Mouse (Mus musculus) hindbrain, postnatal 0 days (tissue): ENCODE measurements around the gene Speer4d. TPM values are rescaled to one million over a fixed set of nuclear protein-coding genes. Genes with fewer than 3 reads are reported as not detected.
"Not testable (repeated sequence)": the region's sequence is repeated elsewhere in the genome, so short reads cannot be mapped to it uniquely, and the experiment has no call there.

ENCODE experiments used
- ATAC-seq: fragments of 200-750 bp; cut with Nextera tagmentation; 2 replicates; pipeline ENCODE4 v1.8.0; 2017; ENCODE audit warnings: mild to moderate bottlenecking, moderate TSS enrichment, moderate library complexity
- DNase-seq: peaks from one replicate; pipeline ENCODE4 v3.0.0-alpha.2; 2015; ENCODE audit warnings: low spot score
- H3K27ac ChIP-seq: fragments of 300-500 bp; sonication (generic); 2 replicates; pipeline ENCODE4 v1.5.1; 2014; ENCODE audit warnings: mild to moderate bottlenecking
- H3K27me3 ChIP-seq: fragments of 300-500 bp; sonication (generic); 2 replicates; pipeline ENCODE4 v1.6.1; 2014; ENCODE audit warnings: low read length, mixed read lengths; ENCODE audit not compliant: insufficient read depth
- H3K36me3 ChIP-seq: fragments of 300-500 bp; sonication (generic); 2 replicates; pipeline ENCODE4 v1.6.1; 2014; ENCODE audit warnings: low read length, mixed read lengths; ENCODE audit not compliant: insufficient read depth
- H3K4me1 ChIP-seq: fragments of 300-500 bp; sonication (generic); 2 replicates; pipeline ENCODE4 v1.6.1; 2014; ENCODE audit warnings: antibody characterized with exemption, low read length, mixed read lengths; ENCODE audit not compliant: insufficient read depth
- H3K4me2 ChIP-seq: fragments of 300-500 bp; sonication (generic); 2 replicates; pipeline ENCODE4 v1.6.1; 2014; ENCODE audit warnings: low read depth, mild to moderate bottlenecking, low read length, moderate library complexity, mixed read lengths
- H3K4me3 ChIP-seq: fragments of 300-500 bp; sonication (generic); 2 replicates; pipeline ENCODE4 v1.5.1; 2014; ENCODE audit warnings: low read length
- H3K9ac ChIP-seq: fragments of 300-500 bp; sonication (generic); replicated peaks from 2 replicates; pipeline ENCODE4 v1.6.1; 2014; ENCODE audit warnings: mild to moderate bottlenecking, low read length, moderate library complexity, mixed read lengths
- H3K9me3 ChIP-seq: fragments of 300-500 bp; sonication (generic); 2 replicates; pipeline ENCODE4 v1.6.1; 2016; ENCODE audit warnings: low read length, mixed read lengths
- CTCF ChIP-seq: IDR thresholded peaks from 2 replicates; pipeline ENCODE4 v1.5.1; 2016; ENCODE audit warnings: antibody characterized with exemption, control low read depth, low read depth
- WGBS: fragments of 180-500 bp; shearing (Covaris S2); extraction: QIAGEN DNeasy Blood & Tissue Kit; methylation state at CpG from one replicate; pipeline ENCODE4 v1.1.7; 2014; 5-methylcytosine and 5-hydroxymethylcytosine counted together
- polyA plus RNA-seq: library from polyadenylated mRNA; unstranded; fragments of >200 nt; fragmentation: Nextera tagmentation; extraction: Ambion mirVana; gene quantifications from 2 replicates; pipeline ENCODE4 v1.2.1, GENCODE M21; 2015
- total RNA-seq: library from RNA; depleted of rRNA; stranded (reverse); fragments of >200 nt; gene quantifications from 2 replicates; pipeline ENCODE4 v1.2.3, GENCODE M21; 2014; rRNA removed

Gene Speer4d
- total RNA-seq: not detected in 2 replicates
- polyA plus RNA-seq: not detected in 2 replicates

- H3K4me3 ChIP-seq, DNase-seq, ATAC-seq, H3K9ac ChIP-seq, H3K9me3 ChIP-seq, H3K36me3 ChIP-seq, H3K4me1 ChIP-seq, H3K27me3 ChIP-seq, H3K4me2 ChIP-seq, H3K27ac ChIP-seq: not testable (repeated sequence)
- 60% methylated on average over 1 of the region's 1 CpGs for WGBS
Measured at GRCm38 (mm10) chr5:15618764-15619163, at the start of gene Speer4d. Gene Speer4d (plus strand): TSS chr5:15619064.

- H3K4me2 ChIP-seq, H3K9ac ChIP-seq, DNase-seq, ATAC-seq, H3K27ac ChIP-seq, H3K27me3 ChIP-seq, H3K4me1 ChIP-seq, H3K9me3 ChIP-seq, H3K4me3 ChIP-seq, H3K36me3 ChIP-seq: not testable (repeated sequence)
Measured at GRCm38 (mm10) chr5:15573735-15574134, 45.1 kb upstream of the Speer4d start.

- no CpG with 5 or more reads among the region's 1 CpGs for WGBS
- H3K4me1 ChIP-seq, H3K9ac ChIP-seq, ATAC-seq, H3K4me2 ChIP-seq, H3K36me3 ChIP-seq, H3K9me3 ChIP-seq, H3K27me3 ChIP-seq, H3K4me3 ChIP-seq, DNase-seq, H3K27ac ChIP-seq: not testable (repeated sequence)
Measured at GRCm38 (mm10) chr5:15577033-15577432, 41.8 kb upstream of the Speer4d start, which contains the start of gene Gm21083. Gene Gm21083 (plus strand): TSS chr5:15577333.

- not testable (repeated sequence) for H3K36me3 ChIP-seq, H3K4me2 ChIP-seq, H3K4me3 ChIP-seq, ATAC-seq, H3K27me3 ChIP-seq, H3K9me3 ChIP-seq, H3K9ac ChIP-seq, DNase-seq, H3K4me1 ChIP-seq, H3K27ac ChIP-seq
- TF ChIP-seq CTCF: peak; percentile 41
Measured at GRCm38 (mm10) chr5:15586351-15586750, 32.5 kb upstream of the Speer4d start.

- DNase-seq: peak; percentile 75
- TF ChIP-seq CTCF: peak; percentile 63
Measured at GRCm38 (mm10) chr5:15588291-15588690, 30.6 kb upstream of the Speer4d start.

GRCm38 (mm10) chr5:15590635-15591034 lies 28.2 kb upstream of the Speer4d start:
- not testable (repeated sequence) for DNase-seq, H3K27ac ChIP-seq, H3K4me2 ChIP-seq, H3K4me3 ChIP-seq, H3K4me1 ChIP-seq, H3K36me3 ChIP-seq, H3K9me3 ChIP-seq, H3K9ac ChIP-seq, ATAC-seq, H3K27me3 ChIP-seq
- WGBS: 64% methylated on average over 5 of the region's 5 CpGs

More at GRCm38 (mm10) chr5:15588291-15588690, 30.6 kb upstream of the Speer4d start:
- H3K4me3 ChIP-seq, ATAC-seq, H3K27me3 ChIP-seq, H3K4me2 ChIP-seq, H3K9me3 ChIP-seq, H3K27ac ChIP-seq, H3K9ac ChIP-seq, H3K36me3 ChIP-seq, H3K4me1 ChIP-seq: not testable (repeated sequence)
- 37% methylated on average over 6 of the region's 6 CpGs for WGBS

GRCm38 (mm10) chr5:15591577-15591976 lies 27.3 kb upstream of the Speer4d start:
- 0 out of 2 replicates have a peak, but pooled peaks have one; percentile 32 for ATAC-seq

GRCm38 (mm10) chr5:15598831-15599230 lies 20.0 kb upstream of the Speer4d start:
- H3K27ac ChIP-seq, H3K9ac ChIP-seq, H3K4me3 ChIP-seq, ATAC-seq, H3K36me3 ChIP-seq, H3K4me1 ChIP-seq, H3K27me3 ChIP-seq, H3K4me2 ChIP-seq, DNase-seq: not testable (repeated sequence)
- H3K9me3 ChIP-seq: peaks cover 12% of the 10 kb centered on the region

More at GRCm38 (mm10) chr5:15591577-15591976, 27.3 kb upstream of the Speer4d start:
- H3K4me1 ChIP-seq, H3K4me2 ChIP-seq, H3K9me3 ChIP-seq, H3K27me3 ChIP-seq, DNase-seq, H3K4me3 ChIP-seq, H3K27ac ChIP-seq, H3K9ac ChIP-seq, H3K36me3 ChIP-seq: not testable (repeated sequence)
- 74% methylated on average over 2 of the region's 2 CpGs for WGBS
